Mouse (Mus musculus) brain, embryonic 18.5 days (tissue): ENCODE measurements around the gene Olfr592.
"Not testable (repeated sequence)": the region's sequence is repeated elsewhere in the genome, so short reads cannot be mapped to it uniquely, and the experiment has no call there.

ENCODE experiments used
- DNase-seq: peaks from one replicate; pipeline ENCODE4 v3.0.0-alpha.2; 2012; ENCODE audit warnings: low read depth, low spot score

The Olfr592 gene

GRCm38 (mm10) chr7:103184503-103184902 lies at the start of gene Olfr592:
Gene Olfr592, plus strand, starts transcription at chr7:103184803.
- DNase-seq, result not testable (repeated sequence)

DNA sequence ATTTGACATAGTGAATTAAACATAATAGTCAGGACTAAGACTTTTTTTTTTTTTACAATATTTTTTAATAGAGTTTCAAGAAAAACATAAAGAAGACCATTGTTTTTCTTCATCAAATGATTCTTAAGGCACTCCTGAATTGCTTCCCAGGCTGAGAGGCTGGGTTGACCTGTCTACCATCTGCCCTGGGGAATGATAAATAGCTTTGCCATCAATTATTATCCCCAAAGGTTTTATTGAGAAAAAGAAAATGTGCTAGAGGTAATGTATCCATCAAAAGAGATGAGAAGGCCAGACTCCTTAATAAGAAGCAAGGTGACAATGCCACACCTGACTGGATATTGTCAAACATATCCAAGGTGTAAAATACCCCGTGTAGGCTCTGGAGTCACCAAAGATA lies 44.0 kb upstream of the Olfr592 start, which contains the start of gene Olfr588-ps1:
Gene Olfr588-ps1 (plus strand): TSS at position 301 of the 400 bp plus-strand sequence.
- no peak for DNase-seq

- DNase-seq, result no peak
Observed at GRCm38 (mm10) chr7:103156256-103156655, 28.3 kb upstream of the Olfr592 start, which contains the start of gene Olfr589. Gene Olfr589, minus strand, starts transcription at chr7:103156356.

GRCm38 (mm10) chr7:103169697-103170096 lies 14.9 kb upstream of the Olfr592 start:
- DNase-seq, result no peak

DNA sequence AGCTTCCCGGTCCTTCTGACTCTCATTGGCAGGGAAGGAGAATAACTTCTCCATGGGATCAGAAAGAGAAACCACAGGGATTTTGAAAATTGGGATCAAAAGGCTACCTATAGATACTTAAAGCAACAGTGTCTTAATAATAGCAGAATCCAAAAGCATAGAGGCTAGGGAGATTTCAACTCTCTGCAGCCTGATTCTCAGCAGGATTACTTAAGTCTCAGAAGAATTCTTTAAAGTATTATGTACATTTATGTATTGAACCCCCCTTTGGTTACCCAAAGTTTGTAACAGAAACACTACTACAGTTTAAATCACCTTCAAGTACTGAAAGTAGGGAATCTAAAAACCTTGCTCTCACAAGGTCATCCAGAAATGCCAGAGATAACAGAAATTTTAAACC lies 6.4 kb upstream of the Olfr592 start, which contains the start of gene Olfr591:
Gene Olfr591 (minus strand): TSS at position 101 of the 400 bp plus-strand sequence.
- DNase-seq, result no peak

DNA sequence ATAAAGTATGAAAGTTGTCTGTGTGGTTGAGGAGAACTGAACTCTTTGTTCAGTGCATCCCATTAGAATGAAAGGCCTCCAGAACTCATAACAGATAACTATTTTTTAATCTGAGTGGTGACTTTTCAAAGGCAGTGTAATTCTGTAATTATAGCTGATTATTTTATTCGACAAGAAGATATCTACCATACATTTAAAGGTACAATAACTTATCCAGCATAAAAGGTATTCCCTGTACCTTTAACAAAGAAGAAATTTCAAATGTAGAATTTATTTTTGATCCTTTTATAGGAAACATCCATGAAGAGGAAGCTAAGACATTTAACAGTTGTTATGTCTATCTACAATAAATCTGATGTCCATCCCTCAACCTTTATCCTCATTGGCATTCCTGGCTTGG lies 27.0 kb downstream of the Olfr592 start, which contains the start of gene Olfr593:
Gene Olfr593 (plus strand): TSS at position 301 of the 400 bp plus-strand sequence.
- DNase-seq, result no peak

DNA sequence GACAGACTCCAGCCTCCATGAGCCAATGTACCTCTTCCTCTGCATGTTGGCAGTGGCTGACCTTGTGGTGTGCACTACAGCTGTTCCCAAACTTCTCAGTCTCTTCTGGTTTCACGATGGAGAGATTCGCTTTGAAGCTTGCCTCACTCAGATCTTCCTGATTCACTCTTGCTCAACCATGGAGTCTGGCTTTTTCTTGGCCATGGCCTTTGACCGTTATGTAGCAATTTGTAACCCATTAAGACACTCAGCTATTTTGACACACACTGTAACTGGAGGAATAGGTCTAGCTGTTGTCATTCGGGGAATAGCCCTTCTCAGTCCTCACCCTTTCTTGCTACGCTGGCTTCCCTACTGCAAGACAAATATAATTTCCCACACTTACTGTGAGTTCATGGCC lies 27.4 kb downstream of the Olfr592 start:
- not testable (repeated sequence) for DNase-seq

DNA sequence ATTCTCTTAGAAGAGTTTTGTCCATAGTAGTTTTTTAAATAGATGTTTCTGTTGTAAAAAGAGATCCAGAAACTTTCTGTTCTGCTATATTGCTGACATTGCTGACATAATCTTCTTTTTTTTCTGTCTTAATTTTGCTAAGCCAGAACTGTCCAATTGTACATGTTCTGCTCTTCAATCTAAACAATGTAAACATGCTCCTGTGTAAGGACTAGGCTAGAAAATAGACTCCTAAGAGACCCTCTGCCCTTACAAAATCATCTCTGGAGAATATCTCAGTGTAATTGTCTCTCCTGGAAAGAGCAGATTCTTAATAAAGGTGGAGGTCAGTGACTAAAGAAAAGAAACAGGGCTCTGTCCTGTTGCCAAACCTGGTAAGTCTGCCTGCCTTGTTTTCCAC lies 32.1 kb downstream of the Olfr592 start, which contains the start of gene Olfr594:
Gene Olfr594 (plus strand): TSS at position 301 of the 400 bp plus-strand sequence.
- DNase-seq, result no peak
